Mouse (Mus musculus): ENCODE results near the gene Pfas.
"Not testable (repeated sequence)": the region's sequence is repeated elsewhere in the genome, so short reads cannot be mapped to it uniquely, and the experiment has no call there.

The Pfas gene

DNA sequence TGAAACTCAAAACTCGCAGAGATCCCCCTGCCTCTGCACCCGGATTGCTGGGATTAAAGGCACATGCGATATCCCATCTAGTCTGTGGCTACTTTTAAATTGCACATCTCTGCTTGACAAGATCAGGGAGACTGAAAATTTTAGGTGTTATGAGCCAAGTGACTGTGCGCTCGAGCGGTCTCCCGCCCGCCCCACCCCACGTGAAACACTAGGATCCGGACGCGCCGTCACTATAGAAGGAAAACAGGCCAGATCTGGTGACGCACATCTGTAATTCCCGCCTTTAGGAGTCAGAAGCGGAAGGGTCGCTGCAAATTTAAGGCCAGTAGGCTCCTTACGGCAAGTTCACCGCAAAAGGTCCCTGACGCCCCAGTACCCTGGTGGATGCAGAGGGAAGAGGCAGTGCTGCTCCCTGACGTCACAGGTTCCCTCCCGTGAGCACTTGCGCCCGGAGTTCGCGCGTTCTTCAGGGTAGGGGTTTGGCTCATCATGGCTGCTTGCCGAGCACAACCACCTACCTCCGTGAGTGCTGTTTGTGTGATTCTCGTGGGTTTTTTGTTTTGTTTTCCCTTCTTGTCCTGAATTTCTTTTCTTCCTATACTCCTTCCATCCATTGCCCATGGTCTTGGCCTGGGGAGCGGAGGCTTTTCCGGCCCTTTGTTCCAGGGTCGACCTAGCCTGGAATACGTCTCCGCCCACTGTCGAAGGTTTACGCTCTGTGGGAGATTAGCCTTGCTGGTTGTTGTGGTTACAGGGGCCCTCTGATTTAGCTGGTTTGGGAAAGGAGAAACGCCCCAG, 7.6 kb upstream of the Pfas start, which contains the start of gene Ctc1:
Ctc1 (plus strand) TSS at position 268 of the 798 bp plus-strand sequence.
- DNase-seq (ENCODE audit: low read depth, low spot score) = peak; percentile 81

DNA sequence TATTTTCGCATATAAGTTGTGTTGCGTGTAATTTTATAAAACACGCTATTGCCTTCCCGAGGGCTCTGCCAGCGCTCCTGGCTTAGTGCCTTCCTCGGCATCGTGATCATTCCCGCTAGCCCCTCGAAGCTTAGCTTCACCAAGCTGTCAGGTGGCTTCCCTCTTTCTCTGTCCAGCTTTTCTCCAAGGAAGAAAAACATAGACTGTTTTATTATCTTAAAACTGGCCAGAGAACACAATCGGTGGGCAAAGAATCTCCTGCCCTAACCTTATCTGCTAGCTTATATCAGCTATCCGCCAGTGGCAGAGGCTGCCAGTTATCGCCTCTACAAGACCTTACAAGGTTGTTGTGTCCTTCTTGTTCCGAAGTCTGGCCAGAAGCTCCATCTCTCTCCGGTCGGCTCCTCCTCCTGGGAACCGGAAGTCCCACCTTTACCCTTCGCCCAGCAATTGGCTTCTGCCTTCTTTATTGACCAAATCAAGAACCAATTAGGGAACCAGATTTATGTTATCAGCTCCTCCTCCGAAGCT, 3.9 kb upstream of the Pfas start:
- peak; percentile 90 for DNase-seq (ENCODE audit: low read depth, low spot score)

DNA sequence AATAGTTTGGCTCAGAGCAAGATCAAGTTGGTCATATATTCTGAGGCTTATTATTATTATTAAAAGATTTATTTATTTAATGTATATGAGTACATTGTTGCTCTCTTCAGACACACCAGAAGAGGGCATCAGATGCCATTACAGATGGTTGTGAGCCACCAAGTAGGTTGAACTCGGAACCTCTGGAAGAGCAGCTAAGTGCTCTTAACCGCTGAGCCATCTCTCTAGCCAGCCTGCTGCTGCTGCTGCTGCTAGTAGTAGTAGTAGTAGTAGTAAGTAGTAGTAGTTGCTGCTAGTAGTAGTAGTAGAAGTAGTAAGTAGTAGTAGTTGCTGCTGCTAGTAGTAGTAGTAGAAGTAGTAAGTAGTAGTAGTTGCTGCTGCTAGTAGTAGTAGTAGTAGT, 3.2 kb upstream of the Pfas start:
- not testable (repeated sequence) for DNase-seq (ENCODE audit: low read depth, low spot score)

DNA sequence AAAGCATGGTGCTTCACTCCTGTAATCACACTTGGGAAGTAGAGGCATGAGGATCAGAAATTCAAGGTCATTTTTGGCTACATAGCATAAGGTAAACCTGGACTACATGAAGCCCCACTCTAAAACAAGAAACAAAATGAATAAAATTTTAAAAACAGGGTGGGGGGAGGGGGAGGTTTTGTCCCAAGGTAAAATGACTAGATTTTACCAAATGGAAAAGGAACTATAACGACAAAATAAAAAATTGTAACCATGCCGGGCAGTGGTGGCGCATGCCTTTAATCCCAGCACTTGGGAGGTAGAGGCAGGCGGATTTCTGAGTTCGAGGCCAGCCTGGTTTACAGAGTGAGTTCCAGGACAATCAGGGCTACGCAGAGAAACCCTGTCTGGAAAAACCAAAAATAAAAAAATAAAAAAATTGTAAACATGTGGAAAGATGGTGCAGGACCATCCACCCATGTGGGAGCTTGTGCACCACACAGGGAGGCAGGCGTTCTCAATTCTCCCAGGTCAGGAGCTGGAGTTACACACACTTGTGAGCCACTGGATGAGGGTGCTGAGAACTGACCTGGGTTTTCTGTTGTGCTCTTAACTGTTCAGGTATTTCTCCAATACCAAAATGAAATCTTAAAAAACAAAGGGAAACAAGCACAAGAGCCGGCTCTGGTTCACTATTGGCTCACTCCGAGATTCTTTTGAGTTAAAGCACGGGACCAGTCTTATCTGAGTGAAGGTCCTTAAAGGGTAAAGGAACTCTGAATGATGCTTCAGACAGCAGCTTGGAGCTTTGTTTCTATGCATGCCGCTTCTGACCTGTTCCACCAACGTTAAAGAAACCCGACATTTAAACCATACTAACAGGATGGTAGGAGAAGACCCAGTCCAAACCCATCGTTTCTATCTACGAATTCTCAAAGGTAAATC, 2.4 kb upstream of the Pfas start:
- no peak for DNase-seq (ENCODE audit: low read depth, low spot score)

DNA sequence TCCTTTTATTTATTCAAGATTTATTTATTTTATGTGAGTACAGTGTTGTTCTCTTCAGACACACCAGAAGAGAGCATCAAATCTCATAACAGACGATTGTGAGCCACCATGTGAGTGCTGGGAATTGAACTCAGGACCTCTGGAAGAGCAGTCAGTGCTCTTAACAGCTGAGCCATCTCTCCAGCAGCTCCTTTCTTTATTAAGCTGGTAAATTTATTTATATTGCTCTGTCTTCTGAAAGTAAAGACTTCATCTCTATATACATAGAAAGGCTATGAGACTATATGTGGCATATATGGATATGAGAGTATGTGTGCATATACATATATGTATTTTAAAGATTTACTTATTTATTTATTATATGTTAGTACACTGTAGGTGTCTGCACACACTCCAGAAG, 1.2 kb upstream of the Pfas start:
- DNase-seq (ENCODE audit: low read depth, low spot score) = no peak

DNA sequence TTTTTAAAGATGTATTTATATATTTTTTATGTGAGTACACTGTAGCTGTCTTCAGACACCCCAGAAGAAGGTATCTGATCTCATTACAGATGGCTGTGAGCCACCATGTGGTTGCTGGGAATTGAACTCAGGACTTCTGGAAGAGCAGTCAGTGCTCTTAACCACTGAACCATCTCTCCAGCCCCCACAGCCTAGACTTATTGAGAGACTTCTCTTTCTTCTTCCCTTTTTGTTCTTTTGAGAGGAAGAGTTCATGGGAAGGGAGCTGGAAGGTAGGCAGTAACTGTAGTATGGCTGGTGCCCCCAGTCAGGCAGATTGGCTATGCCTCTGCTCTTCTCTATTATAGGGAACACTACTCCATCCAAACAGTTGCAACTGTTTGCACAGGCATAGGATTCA, 1.7 kb downstream of the Pfas start:
- DNase-seq (ENCODE audit: low read depth, low spot score) = not testable (repeated sequence)

DNA sequence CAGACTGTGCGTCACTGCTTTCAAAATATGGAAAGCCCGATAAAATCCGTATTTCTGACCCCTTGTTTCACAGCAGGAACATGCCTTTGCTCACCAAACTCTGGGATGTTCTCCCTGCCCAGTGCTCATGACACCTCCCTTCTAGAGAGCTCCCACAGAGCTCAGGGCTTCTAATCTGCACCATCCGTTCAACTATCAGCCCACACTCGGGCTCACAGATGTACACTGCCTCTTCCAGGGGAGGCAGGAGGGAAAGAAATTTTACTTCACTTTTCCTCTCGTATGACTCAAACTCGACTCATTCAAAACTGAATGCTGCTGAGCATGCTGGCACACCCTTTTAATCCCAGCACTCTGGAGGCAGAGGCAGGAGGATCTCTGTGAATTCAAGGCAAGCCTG, 3.1 kb downstream of the Pfas start:
- no peak for DNase-seq (ENCODE audit: low read depth, low spot score)

DNA sequence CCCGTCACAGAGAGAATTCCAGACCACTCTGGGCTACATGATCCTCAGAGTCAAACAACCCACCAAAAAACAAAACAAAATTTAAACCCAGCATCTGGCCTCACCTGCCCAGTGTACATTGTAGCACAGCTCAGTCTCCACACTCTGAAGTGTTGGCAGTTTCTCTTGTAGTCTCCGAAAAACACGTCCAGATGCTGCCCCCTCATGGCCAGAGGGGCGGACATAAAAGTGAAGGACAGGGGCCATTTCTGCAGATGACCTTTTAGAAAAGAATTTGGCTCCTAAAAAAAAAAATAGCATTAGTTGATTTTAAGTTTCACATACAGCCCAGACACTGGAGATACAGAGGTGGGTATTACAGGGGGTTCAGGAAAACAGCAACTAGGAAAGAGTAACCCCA, 4.7 kb downstream of the Pfas start:
- DNase-seq (ENCODE audit: low read depth, low spot score) = no peak

DNA sequence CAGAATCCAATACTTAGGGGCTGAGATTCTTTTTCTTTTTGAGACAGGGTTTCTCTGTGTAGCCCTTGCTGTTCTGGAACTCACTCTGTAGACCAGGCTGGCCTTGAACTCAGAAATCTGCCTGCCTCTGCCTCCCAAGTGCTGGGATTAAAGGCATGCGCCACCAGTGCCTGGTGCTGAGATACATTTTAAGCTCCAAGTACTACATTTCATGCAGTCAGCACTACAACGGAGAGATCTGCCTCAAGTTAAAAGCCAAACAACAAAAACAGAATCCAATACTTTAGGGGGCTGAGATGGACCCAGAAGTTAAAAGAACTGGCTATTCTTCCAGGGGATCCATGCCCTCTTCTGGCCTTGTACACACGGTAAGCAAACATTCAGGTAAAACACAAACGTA, 5.5 kb downstream of the Pfas start:
- not testable (repeated sequence) for DNase-seq (ENCODE audit: low read depth, low spot score)

DNA sequence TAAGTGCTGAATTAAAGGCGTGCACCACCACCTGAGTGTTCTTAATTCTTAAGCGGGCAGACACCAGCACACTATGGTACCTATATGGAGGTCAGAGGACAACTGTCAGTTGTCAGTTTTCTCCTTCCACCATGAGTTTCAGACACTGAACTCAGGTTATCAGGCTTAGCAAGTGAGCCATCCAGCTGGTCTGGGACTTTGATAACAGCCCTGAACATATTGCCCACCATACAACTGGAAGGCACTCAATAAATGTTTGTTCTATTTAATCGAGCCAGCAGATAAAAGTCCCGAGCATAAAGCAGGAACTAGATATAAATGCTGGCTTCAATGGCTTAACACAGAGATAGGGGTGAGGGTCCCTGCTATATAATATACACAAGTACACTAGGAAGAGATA, 11.2 kb downstream of the Pfas start:
- DNase-seq (ENCODE audit: low read depth, low spot score) = no peak

DNA sequence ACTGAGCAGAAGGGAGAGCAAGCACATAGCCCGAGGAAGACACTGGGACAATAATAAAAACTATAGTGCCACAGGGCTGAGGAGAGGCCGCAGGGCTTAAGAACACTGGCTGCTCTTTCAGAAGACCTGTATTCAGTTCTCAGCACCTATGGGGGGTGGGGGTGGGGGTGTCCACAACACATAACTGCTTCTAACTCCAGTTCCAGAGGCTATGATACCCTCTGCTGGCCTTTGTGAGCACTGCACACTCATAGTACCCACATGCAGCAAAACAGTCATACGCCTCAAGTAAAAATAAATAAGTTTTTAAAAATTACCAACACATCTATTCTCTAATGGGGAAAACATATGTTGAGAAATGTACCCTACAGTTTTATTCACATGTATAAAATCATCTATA, 13.9 kb downstream of the Pfas start:
- no peak for DNase-seq (ENCODE audit: low read depth, low spot score)

DNA sequence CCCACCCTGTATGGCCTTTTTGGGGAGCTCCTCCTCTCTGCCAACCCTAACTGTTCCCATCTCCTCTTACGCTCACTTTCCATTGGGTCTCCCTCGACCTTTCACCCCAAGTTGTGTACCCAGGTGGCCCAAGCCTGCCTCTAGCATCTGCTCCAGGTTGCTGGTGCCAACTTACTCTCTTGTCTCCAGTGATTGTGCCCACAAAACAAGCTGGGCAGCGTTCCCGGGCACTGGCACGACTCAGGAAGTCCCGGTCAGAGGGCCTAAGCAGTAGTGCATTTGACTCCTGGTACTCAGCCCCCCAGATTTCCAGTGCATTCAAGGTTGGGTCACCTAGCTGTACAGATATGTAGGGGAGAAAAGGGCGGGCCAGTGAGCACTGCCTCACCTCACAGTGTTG, 15.1 kb downstream of the Pfas start:
- no peak for DNase-seq (ENCODE audit: low read depth, low spot score)

DNA sequence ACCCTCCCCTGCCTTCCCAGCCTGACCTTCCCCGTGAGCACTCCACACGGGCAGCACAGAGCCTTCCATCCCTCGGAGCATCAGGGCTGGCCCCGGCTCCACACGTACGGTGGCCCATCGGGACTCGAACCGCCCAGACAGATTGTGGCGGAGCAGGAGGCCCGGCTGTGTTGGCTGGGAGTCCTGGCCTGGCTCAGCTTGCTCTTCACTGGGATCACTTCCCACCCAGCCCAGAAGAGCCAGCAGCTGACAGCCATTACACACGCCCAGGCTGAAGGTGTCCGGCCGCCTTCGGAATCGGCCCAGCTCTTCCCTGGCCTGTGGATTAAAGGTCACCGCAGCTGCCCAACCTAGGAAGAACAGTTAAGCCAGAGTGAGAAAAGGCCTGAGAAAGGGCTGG, 19.9 kb downstream of the Pfas start:
- DNase-seq (ENCODE audit: low read depth, low spot score) = no peak

DNA sequence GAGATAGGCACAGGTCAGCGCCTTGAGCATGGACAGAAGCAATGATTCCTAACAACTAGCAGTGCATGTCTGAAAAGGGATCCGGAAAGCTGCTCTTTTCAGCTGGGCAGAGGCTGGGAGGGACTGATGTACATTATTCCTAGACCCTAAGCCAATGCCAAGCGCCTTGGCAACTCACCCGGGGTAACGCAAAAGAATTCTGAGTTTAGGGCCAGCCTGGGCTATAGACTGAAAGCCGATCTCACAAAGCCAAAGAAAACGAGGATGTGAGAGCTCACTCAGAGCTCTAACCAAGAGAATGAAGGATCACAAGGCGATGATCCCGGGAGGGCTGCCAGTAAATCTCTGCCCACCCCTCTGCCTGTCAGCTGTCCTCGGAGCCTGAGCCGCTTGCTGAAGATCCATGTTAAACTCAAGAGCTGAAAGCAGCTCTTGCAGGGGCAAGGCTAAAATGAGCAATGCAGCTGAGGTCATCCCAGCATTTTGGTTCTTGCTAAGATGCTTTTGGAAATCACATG, 20.8 kb downstream of the Pfas start:
- DNase-seq (ENCODE audit: low read depth, low spot score) = no peak

DNA sequence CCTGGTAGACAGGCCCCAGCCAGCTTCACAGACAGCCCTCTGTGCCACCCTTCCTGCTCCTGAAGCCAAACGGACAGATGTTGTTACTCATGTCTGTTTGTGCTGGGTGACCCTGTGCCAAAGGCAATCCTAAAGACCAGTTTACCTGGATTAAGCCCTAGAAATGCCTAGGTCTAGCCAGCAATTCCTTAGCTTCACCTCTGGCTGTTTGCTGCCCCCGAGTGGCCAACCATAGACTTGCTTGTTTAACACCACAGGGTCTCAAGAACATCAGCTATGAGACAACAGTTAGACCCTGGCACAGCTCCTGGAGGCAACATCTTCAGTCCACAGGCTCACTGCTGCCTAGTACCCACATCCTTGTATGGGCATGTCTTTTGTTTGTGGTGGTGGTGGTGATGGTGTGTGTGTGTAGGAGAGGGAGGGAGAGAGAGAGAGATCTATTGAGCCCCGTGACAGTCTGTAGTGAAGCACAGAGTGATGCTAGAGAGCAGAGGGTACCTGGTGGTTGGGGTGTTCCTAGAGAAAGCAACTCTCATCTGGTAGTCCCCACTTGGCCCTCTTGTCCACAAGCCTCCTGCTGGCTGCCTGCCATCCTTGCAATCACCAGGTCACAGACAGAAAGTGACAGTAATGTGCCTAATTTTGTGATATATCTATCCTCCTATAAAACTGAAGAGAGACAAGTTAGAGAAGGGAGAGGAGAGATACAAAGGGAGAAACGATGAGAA, 25.5 kb downstream of the Pfas start:
- no peak for DNase-seq (ENCODE audit: low read depth, low spot score)

DNA sequence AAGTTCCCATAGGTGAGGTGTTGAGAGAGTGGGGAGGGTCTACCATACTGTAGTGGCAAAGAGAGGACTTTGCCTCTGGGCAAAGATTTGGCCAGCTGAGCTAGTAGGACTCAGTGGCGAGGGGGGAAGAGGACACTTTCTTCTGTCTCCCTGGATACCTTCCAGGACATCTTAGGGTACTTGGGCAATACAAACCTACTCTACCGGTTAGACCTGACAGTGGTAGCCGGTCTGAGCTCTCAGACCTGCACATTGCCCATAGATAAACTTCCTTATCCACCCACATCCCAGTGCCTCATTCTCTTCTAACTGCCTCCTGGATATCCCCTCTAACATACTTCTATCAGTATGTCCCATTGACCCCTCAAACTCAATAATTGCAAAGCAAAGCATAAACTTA, 27.3 kb downstream of the Pfas start:
- DNase-seq (ENCODE audit: low read depth, low spot score) = no peak

DNA sequence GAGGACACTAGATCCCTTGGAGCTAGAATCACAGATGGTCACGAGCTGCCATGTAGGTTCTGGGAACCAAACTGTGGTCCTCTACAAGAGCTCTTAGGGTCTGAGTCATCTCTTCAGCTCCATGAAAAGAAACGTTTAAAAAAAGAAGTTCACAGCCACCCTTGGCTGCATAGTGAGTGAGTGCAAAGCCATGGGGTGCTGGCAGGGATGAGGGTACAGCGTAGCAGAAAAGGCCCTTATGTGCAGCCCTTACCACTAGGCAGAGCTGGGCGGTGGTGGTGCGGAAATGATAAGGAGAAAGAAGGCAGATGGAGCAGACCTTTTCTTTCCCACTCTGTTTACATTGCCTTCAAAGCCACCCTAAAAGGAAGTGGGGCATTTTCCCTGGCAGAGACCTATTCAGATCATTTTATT, 28.9 kb downstream of the Pfas start:
- no peak for DNase-seq (ENCODE audit: low read depth, low spot score)

DNA sequence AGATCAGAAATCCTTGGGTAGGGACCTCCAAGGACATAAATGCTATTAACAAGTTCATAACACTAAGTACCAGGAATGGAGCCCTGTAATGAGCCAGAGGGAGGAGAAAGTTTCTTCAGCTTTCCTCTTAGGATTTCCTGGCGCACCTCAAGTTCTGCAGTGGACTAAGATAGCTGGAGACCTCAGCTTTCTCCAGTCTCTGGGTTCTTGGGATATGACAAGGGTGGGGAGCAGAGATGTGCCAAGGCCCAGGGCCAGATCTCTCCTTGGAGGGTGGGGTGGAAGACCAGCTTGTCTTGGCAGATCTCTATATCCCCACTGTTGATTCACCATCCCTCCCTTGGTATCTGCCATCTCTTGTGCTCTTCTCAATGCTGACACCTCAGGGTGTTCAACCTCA, 32.7 kb downstream of the Pfas start:
- DNase-seq (ENCODE audit: low read depth, low spot score) = no peak

DNA sequence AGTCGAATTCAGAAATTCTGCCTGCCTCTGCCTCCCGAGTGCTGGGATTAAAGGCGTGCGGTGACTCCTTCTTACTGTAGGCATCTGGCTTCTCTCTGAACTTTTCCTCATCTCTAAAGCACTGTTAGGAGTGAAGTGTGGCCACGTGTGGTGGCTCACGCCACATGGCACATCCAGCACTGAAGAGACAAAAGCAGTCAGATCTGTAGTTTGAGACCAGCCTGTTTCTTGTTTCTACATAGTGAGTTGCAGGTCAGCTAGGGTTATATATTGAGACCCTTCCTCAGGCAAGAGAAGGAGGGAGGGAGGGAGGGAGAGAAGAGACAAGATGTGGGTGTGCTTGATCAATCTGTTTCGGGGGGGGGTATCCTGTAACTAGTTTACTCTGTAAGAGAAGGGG, 33.2 kb downstream of the Pfas start, which contains the start of gene Rangrf:
Rangrf (minus strand) TSS at position 101 of the 400 bp plus-strand sequence.
- no peak for DNase-seq (ENCODE audit: low read depth, low spot score)

DNA sequence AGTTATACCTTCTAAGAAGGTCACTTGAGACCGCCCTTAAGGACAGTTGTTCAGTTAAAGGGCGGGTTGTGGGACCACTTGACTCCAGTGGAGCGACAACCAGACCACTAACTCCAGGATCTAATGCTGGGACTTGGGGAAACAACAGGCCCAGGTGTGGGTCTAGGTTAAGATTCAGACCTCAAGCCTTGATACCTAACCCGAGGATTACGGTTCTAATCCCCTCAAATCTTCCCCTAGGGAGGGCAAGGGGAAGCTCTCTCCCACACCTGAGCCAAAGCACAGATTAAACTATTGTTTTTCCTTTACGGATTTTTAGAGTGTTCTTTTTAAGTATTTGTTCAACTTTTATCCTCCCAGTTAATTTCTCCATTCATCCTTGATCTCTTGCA, 34.2 kb downstream of the Pfas start:
- DNase-seq (ENCODE audit: low read depth, low spot score) = no peak

DNA sequence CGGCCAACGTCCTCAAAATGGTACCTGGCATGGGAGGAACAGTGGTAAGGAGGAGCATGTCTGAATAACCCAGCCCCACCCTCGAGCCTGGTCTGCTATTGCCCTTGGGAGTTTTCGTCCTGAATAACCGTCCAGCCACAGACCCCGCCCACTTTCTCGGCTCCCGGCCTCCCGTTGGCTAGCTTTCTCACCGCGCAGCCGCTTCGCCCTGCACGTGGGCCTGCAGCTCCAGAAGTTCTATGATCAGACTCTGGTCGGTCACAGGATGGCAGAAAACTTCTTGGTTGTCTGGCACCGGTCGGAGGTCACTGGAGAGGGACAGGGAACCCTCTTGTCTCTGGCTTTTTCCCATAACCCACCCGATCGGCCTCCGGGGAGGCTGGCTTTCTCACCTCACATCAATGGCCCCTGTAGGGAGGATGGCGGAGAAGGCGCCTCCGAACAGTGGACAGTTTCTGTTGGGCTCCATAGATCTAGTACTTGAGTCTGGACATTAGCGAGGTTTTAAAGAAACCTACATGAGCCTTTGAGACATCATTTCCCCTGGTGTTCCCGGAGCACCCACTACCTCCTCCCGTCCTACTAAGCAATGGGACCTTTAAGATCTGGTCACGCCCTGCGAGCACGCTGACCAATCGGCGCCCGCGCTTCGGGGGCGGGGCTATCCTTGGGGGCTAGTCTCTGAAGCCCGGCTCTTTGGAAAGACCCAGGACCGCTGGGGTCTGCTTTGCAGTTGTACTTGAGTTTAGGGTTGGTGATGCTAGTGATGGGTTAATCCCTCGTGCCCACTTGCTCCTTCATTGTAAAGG, 34.8 kb downstream of the Pfas start:
- DNase-seq (ENCODE audit: low read depth, low spot score) = peak; percentile 58

All from c-Kit-negative CD71-positive TER-119-positive erythroid progenitor cells, embryonic 14.5 days (primary cell).